Mouse (Mus musculus) cerebellum, adult 2 months (tissue): ENCODE measurements around the gene Ppt1. TPM values are rescaled to one million over a fixed set of nuclear protein-coding genes. Genes with fewer than 3 reads are reported as not detected.

Source experiments
- DNase-seq, 2 experiments: peaks; one replicate each; pipeline ENCODE4 v3.0.0; 2021
- H3K27ac ChIP-seq: fragments of 200-500 bp; 2 replicates; pipeline ENCODE4 v1.5.1; 2012; ENCODE audit warnings: low read length, control low read depth, inconsistent platforms; ENCODE audit not compliant: insufficient read depth
- H3K27me3 ChIP-seq: fragments of 200-500 bp; 2 replicates; pipeline ENCODE4 v1.6.1; 2012; ENCODE audit warnings: inconsistent platforms, mild to moderate bottlenecking, low read length, moderate library complexity; ENCODE audit not compliant: control insufficient read depth, insufficient read depth
- H3K4me1 ChIP-seq: fragments of 200-500 bp; 2 replicates; pipeline ENCODE4 v1.6.1; 2011; ENCODE audit warnings: low read length; ENCODE audit not compliant: control insufficient read depth, insufficient read depth
- H3K4me3 ChIP-seq: fragments of 200-500 bp; replicated peaks from 2 replicates; pipeline ENCODE3; 2011; ENCODE audit warnings: mild to moderate bottlenecking, low read depth, low read length, control low read depth; ENCODE audit not compliant: insufficient read depth
- CTCF ChIP-seq: fragments of 200-500 bp; IDR thresholded peaks from 2 replicates; pipeline ENCODE4 v1.5.1; 2011; ENCODE audit warnings: low read depth, mild to moderate bottlenecking, control low read depth, low read length, moderate library complexity, borderline replicate concordance; ENCODE audit not compliant: insufficient read depth
- POLR2A ChIP-seq: fragments of 200-500 bp; IDR thresholded peaks from 2 replicates; pipeline ENCODE4 v1.6.1; 2011; ENCODE audit warnings: low read length, control low read depth, borderline replicate concordance; ENCODE audit not compliant: insufficient read depth
- WGBS: fragments of 180-500 bp; shearing (Covaris S2); methylation state at CpG from one replicate; pipeline ENCODE4 v1.1.7; 2018; 5-methylcytosine and 5-hydroxymethylcytosine counted together
- polyA plus RNA-seq: library from polyadenylated mRNA; depleted of rRNA; stranded (reverse); fragments of >200 nt; gene quantifications from 2 replicates; pipeline ENCODE4 v1.2.3, GENCODE M21; 2012; rRNA removed

The Ppt1 gene
- polyA plus RNA-seq, 1 experiment: 133 TPM

- WGBS: 73% methylated on average over 4 of the region's 4 CpGs
- no peak overlapping the region for H3K4me3 ChIP-seq
- no peak for DNase-seq
- no peak for TF ChIP-seq CTCF
- TF ChIP-seq POLR2A: no peak
- no peaks in the 10 kb centered on the region for H3K4me1 ChIP-seq
- no peak overlapping the region for H3K27ac ChIP-seq
- no peaks in the 10 kb centered on the region for H3K27me3 ChIP-seq
Measured at GRCm38 (mm10) chr4:122897750-122898149, 61.7 kb downstream of the Ppt1 start.

DNA sequence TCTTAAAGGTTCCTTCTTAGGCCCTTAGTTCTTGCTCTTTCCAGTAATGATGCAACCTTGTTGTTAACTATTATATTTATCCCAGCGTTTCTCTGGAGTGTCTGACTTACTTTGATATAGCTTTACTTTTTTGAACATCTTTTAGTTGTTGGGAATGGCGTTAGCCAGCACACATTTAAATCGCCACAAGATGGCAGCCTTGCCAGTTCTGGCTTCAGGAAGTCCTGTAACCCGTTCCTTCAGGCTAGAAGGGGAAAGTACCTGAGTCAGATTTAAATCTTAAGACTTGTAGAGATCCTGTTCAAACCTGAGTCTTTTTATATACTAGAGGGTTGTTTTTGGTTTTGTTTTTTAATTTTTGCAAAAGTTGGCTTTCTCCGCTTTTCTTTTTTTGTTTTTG lies 62.3 kb downstream of the Ppt1 start:
- 16% methylated on average over 5 of the region's 5 CpGs for WGBS
- Histone ChIP-seq H3K4me1 (no peaks in the 10 kb centered on the region), H3K27me3 (no peaks in the 10 kb centered on the region), H3K27ac (no peak overlapping the region), H3K4me3 (no peak overlapping the region)
- DNase-seq: peak; percentile 61 to 65
- TF ChIP-seq POLR2A: no peak
- TF ChIP-seq CTCF: peak; percentile 74

DNA sequence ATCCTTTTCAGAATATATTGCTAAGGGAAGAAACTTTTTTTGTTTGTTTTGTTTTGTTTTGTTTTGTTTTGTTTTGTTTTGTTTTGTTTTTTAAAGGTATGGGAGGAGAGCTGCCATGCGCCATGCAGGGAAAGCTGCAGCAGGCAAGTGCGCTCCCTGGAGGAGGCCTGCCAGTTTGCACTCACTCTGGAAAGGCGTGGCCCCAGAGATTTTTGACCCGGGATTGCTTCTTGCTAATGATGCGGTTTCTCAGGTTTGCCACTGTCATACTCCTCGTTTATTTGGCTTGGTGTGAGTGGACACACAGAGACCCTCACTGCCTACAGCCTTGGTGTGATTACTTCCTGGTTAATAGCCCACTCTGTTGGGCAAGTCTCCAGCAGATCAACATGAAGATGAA lies 66.1 kb downstream of the Ppt1 start:
- DNase-seq: no peak
- no peaks in the 10 kb centered on the region for H3K4me1 ChIP-seq
- WGBS: 35% methylated on average over 6 of the region's 6 CpGs

DNA sequence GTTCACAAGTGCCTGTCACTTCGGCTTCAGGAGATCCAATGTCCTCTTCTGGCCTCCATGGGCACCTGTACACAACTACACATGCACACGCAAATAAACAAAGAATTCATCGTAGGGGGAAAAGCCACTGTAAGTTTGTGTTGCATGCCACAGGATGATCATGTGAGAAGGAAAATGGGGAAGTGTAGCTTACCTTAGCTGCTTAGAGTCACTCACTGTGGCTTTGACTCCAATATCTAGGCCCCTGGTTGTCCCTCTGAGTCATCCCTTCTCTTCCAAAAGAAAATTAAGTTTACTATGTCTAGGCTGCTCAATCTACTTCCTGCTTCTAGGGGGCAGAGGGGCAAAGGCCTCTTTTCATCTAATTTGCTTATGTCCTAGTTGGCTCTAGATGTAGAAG lies 67.7 kb downstream of the Ppt1 start:
- no peaks in the 10 kb centered on the region for H3K4me1 ChIP-seq
- H3K4me3 ChIP-seq: no peak overlapping the region
- no peak for TF ChIP-seq POLR2A
- TF ChIP-seq CTCF: no peak
- DNase-seq: no peak
- WGBS: 97% methylated on average over 3 of the region's 3 CpGs
- no peaks in the 10 kb centered on the region for H3K27me3 ChIP-seq
- no peak overlapping the region for H3K27ac ChIP-seq

More for the DNA sequence above, 66.1 kb downstream of the Ppt1 start:
- H3K27ac ChIP-seq: no peak overlapping the region
- no peak overlapping the region for H3K4me3 ChIP-seq
- TF ChIP-seq CTCF (peak; percentile 26; the same call in 1 of the 2 replicates), POLR2A (no peak)
- no peaks in the 10 kb centered on the region for H3K27me3 ChIP-seq

DNA sequence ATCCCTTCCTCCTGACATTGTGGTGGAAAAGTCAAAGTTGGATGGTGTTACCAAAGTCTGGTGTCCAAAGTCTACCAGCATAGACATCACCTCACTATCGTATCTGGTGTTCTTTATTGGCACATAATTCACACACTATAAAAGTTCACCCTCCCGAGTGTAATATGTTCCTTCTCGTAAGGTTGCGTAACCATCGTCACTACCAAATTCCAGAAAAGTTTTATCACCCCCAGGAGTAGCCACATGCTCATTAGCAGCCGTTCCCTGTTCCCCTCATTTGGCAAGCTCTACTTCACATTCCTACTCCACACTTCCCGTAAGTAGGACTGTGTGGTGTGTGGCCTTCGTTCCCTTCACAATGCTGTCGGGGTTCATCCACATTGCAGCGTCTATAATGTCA lies 69.3 kb downstream of the Ppt1 start:
- Histone ChIP-seq H3K4me3 (no peak overlapping the region), H3K27me3 (no peaks in the 10 kb centered on the region), H3K4me1 (no peaks in the 10 kb centered on the region), H3K27ac (no peak overlapping the region)
- no peak for TF ChIP-seq POLR2A
- no peak for TF ChIP-seq CTCF
- WGBS: 78% methylated on average over 10 of the region's 10 CpGs
- DNase-seq: no peak

Other genes starting within 250 kb of the Ppt1 start
- not detected in 2 replicates for gene 9530002B09Rik, start 147.0 kb upstream of the Ppt1 start, polyA plus RNA-seq
- gene Cap1, start 49.8 kb downstream of the Ppt1 start, polyA plus RNA-seq: 82.1 and 89.7 TPM in 2 replicates
- 32.9 and 34.4 TPM in 2 replicates for gene Mfsd2a, start 124.9 kb downstream of the Ppt1 start, polyA plus RNA-seq
- gene Mycl, start 159.4 kb downstream of the Ppt1 start, polyA plus RNA-seq: 5.3 and 5.8 TPM in 2 replicates
- 10.9 and 11.0 TPM in 2 replicates for gene Trit1, start 180.4 kb downstream of the Ppt1 start, polyA plus RNA-seq